Mouse (Mus musculus): ENCODE data around the gene Tgfbi. TPM values are rescaled to one million over a fixed set of nuclear protein-coding genes. Genes with fewer than 3 reads are reported as not detected.

Tgfbi gene
- total and polyA plus RNA-seq, 3 experiments = 0.02 TPM; not detected in 2

GRCm38 (mm10) chr13:56647597-56648405 is 38.5 kb downstream of the Tgfbi start:
- no peaks in the 10 kb centered on the region for H3K27me3 ChIP-seq (ENCODE audit: insufficient read depth, low read length)
- ATAC-seq (ENCODE audit: extremely low read depth, insufficient number of reproducible peaks, low FRiP score, poor library complexity, severe bottlenecking) = no peak
- TF ChIP-seq GATA1 (IDR thresholded peaks at IDR 0.05; ENCODE audit: borderline replicate concordance, low read length) = no peak
- TF ChIP-seq TAL1 (conservative IDR thresholded peaks at IDR 0.05; ENCODE audit: low read depth, low read length) = no peak
- no peak for TF ChIP-seq GATA2 (IDR thresholded peaks at IDR 0.05; ENCODE audit: borderline replicate concordance, low read depth, low read length)
- TF ChIP-seq POLR2AphosphoS5 (IDR thresholded peaks at IDR 0.05; ENCODE audit: insufficient replicate concordance, low read depth, low read length) = no peak
- no peak for TF ChIP-seq CTCF (IDR thresholded peaks at IDR 0.05; ENCODE audit: low read depth, low read length)

GRCm38 (mm10) chr13:56650020-56650419 is 40.7 kb downstream of the Tgfbi start:
- ATAC-seq (ENCODE audit: extremely low read depth, insufficient number of reproducible peaks, low FRiP score, poor library complexity, severe bottlenecking) (no peak), DNase-seq (ENCODE audit: low spot score) (no peak)
- no peaks in the 10 kb centered on the region for H3K27me3 ChIP-seq (ENCODE audit: insufficient read depth, low read length)
- no peaks in the 10 kb centered on the region for H3K36me3 ChIP-seq (replicated peaks)
- H3K4me1 ChIP-seq (ENCODE audit: insufficient read depth, low read depth, low read length) = no peaks in the 10 kb centered on the region
- no peak for TF ChIP-seq POLR2AphosphoS5 (IDR thresholded peaks at IDR 0.05; ENCODE audit: insufficient replicate concordance, low read depth, low read length)
- TF ChIP-seq GATA1 (IDR thresholded peaks at IDR 0.05; ENCODE audit: borderline replicate concordance, low read length) = no peak
- no peak for TF ChIP-seq CTCF (IDR thresholded peaks at IDR 0.05; ENCODE audit: low read depth, low read length)
- no peak for TF ChIP-seq GATA2 (IDR thresholded peaks at IDR 0.05; ENCODE audit: borderline replicate concordance, low read depth, low read length)
- no peak for TF ChIP-seq TAL1 (conservative IDR thresholded peaks at IDR 0.05; ENCODE audit: low read depth, low read length)
- H3K4me3 ChIP-seq (ENCODE audit: low read depth, low read length) = no peak overlapping the region
- H3K9me3 ChIP-seq (replicated peaks) = peaks cover 52% of the 10 kb centered on the region

More at GRCm38 (mm10) chr13:56647597-56648405, 38.5 kb downstream of the Tgfbi start:
- Histone ChIP-seq H3K4me1 (ENCODE audit: insufficient read depth, low read depth, low read length) (no peaks in the 10 kb centered on the region), H3K9me3 (replicated peaks) (peaks cover 47% of the 10 kb centered on the region), H3K36me3 (replicated peaks) (no peaks in the 10 kb centered on the region), H3K4me3 (ENCODE audit: low read depth, low read length) (no peak overlapping the region)
- no peak for DNase-seq (ENCODE audit: low spot score)

GRCm38 (mm10) chr13:56652381-56652780 is 43.1 kb downstream of the Tgfbi start:
- Histone ChIP-seq H3K36me3 (replicated peaks) (no peaks in the 10 kb centered on the region), H3K4me1 (ENCODE audit: insufficient read depth, low read depth, low read length) (no peaks in the 10 kb centered on the region), H3K4me3 (ENCODE audit: low read depth, low read length) (no peak overlapping the region), H3K9me3 (replicated peaks) (peaks cover 60% of the 10 kb centered on the region), H3K27me3 (ENCODE audit: insufficient read depth, low read length) (no peaks in the 10 kb centered on the region)
- ATAC-seq (ENCODE audit: extremely low read depth, insufficient number of reproducible peaks, low FRiP score, poor library complexity, severe bottlenecking) (no peak), DNase-seq (ENCODE audit: low spot score) (no peak)
- no peak for TF ChIP-seq GATA1 (IDR thresholded peaks at IDR 0.05; ENCODE audit: borderline replicate concordance, low read length)
- no peak for TF ChIP-seq GATA2 (IDR thresholded peaks at IDR 0.05; ENCODE audit: borderline replicate concordance, low read depth, low read length)
- TF ChIP-seq TAL1 (conservative IDR thresholded peaks at IDR 0.05; ENCODE audit: low read depth, low read length) = no peak
- TF ChIP-seq CTCF (IDR thresholded peaks at IDR 0.05; ENCODE audit: low read depth, low read length) = no peak
- TF ChIP-seq POLR2AphosphoS5 (IDR thresholded peaks at IDR 0.05; ENCODE audit: insufficient replicate concordance, low read depth, low read length) = no peak

GRCm38 (mm10) chr13:56654176-56654575 is 44.9 kb downstream of the Tgfbi start:
- TF ChIP-seq GATA1 (IDR thresholded peaks at IDR 0.05; ENCODE audit: borderline replicate concordance, low read length) = no peak
- no peak for TF ChIP-seq CTCF (IDR thresholded peaks at IDR 0.05; ENCODE audit: low read depth, low read length)
- no peak for TF ChIP-seq GATA2 (IDR thresholded peaks at IDR 0.05; ENCODE audit: borderline replicate concordance, low read depth, low read length)
- TF ChIP-seq POLR2AphosphoS5 (IDR thresholded peaks at IDR 0.05; ENCODE audit: insufficient replicate concordance, low read depth, low read length) = no peak
- TF ChIP-seq TAL1 (conservative IDR thresholded peaks at IDR 0.05; ENCODE audit: low read depth, low read length) = no peak
- Histone ChIP-seq H3K9me3 (replicated peaks) (peaks cover 59% of the 10 kb centered on the region), H3K36me3 (replicated peaks) (no peaks in the 10 kb centered on the region), H3K4me1 (ENCODE audit: insufficient read depth, low read depth, low read length) (no peaks in the 10 kb centered on the region), H3K4me3 (ENCODE audit: low read depth, low read length) (no peak overlapping the region), H3K27me3 (ENCODE audit: insufficient read depth, low read length) (no peaks in the 10 kb centered on the region)
- no peak for DNase-seq (ENCODE audit: low spot score)
- ATAC-seq (ENCODE audit: extremely low read depth, insufficient number of reproducible peaks, low FRiP score, poor library complexity, severe bottlenecking) = no peak

- Histone ChIP-seq H3K27me3 (ENCODE audit: insufficient read depth, low read length) (no peaks in the 10 kb centered on the region), H3K36me3 (replicated peaks) (no peaks in the 10 kb centered on the region), H3K4me3 (ENCODE audit: low read depth, low read length) (no peak overlapping the region), H3K9me3 (replicated peaks) (peaks cover 66% of the 10 kb centered on the region), H3K4me1 (ENCODE audit: insufficient read depth, low read depth, low read length) (no peaks in the 10 kb centered on the region)
- ATAC-seq (ENCODE audit: extremely low read depth, insufficient number of reproducible peaks, low FRiP score, poor library complexity, severe bottlenecking) (no peak), DNase-seq (ENCODE audit: low spot score) (no peak)
- TF ChIP-seq TAL1 (conservative IDR thresholded peaks at IDR 0.05; ENCODE audit: low read depth, low read length) = no peak
- TF ChIP-seq POLR2AphosphoS5 (IDR thresholded peaks at IDR 0.05; ENCODE audit: insufficient replicate concordance, low read depth, low read length) = no peak
- TF ChIP-seq GATA2 (IDR thresholded peaks at IDR 0.05; ENCODE audit: borderline replicate concordance, low read depth, low read length) = no peak
- no peak for TF ChIP-seq GATA1 (IDR thresholded peaks at IDR 0.05; ENCODE audit: borderline replicate concordance, low read length)
- TF ChIP-seq CTCF (IDR thresholded peaks at IDR 0.05; ENCODE audit: low read depth, low read length) = no peak
Observed at GRCm38 (mm10) chr13:56657946-56658512, 48.7 kb downstream of the Tgfbi start.

- no peaks in the 10 kb centered on the region for H3K27me3 ChIP-seq (ENCODE audit: insufficient read depth, low read length)
- no peak overlapping the region for H3K4me3 ChIP-seq (ENCODE audit: low read depth, low read length)
- H3K9me3 ChIP-seq (replicated peaks) = peaks cover 61% of the 10 kb centered on the region
- ATAC-seq (ENCODE audit: extremely low read depth, insufficient number of reproducible peaks, low FRiP score, poor library complexity, severe bottlenecking) = no peak
- no peaks in the 10 kb centered on the region for H3K36me3 ChIP-seq (replicated peaks)
- TF ChIP-seq POLR2AphosphoS5 (IDR thresholded peaks at IDR 0.05; ENCODE audit: insufficient replicate concordance, low read depth, low read length) (no peak), GATA1 (IDR thresholded peaks at IDR 0.05; ENCODE audit: borderline replicate concordance, low read length) (no peak), TAL1 (conservative IDR thresholded peaks at IDR 0.05; ENCODE audit: low read depth, low read length) (no peak), CTCF (IDR thresholded peaks at IDR 0.05; ENCODE audit: low read depth, low read length) (no peak), GATA2 (IDR thresholded peaks at IDR 0.05; ENCODE audit: borderline replicate concordance, low read depth, low read length) (no peak)
- H3K4me1 ChIP-seq (ENCODE audit: insufficient read depth, low read depth, low read length) = no peaks in the 10 kb centered on the region
- DNase-seq (ENCODE audit: low spot score) = no peak
Observed at GRCm38 (mm10) chr13:56658931-56659330, 49.6 kb downstream of the Tgfbi start.
